Mouse (Mus musculus) left cerebral cortex, adult 2 months (tissue): ENCODE results near the gene Mef2d. TPM values are rescaled to one million over a fixed set of nuclear protein-coding genes. Genes with fewer than 3 reads are reported as not detected.

Source experiments
- DNase-seq, 2 experiments: peaks; one replicate each; pipeline ENCODE4 v3.0.0; 2021 to 2022; ENCODE audit warnings: low spot score in 2 of 2, mixed read lengths in 1 of 2; ENCODE audit errors: extremely low spot score in 1 of 2
- H3K27ac ChIP-seq: fragments of 200-600 bp; 2 replicates; pipeline ENCODE4 v1.8.1; 2022
- H3K4me3 ChIP-seq: fragments of 200-600 bp; 2 replicates; pipeline ENCODE4 v1.8.1; 2022
- CTCF ChIP-seq: fragments of 200-600 bp; IDR thresholded peaks from 2 replicates; pipeline ENCODE4 v1.8.1; 2022; ENCODE audit warnings: antibody characterized with exemption, mild to moderate bottlenecking, moderate library complexity
- intact Hi-C: fragments of 180-260 bp; cut with DNase I; formaldehyde crosslinking; loops from one replicate; pipeline ENCODE4 v1.15.1; 2025
- total RNA-seq, 2 experiments: library from RNA; stranded (reverse); gene quantifications; 2 replicates each; pipeline ENCODE4 v1.2.3; 2021

Gene Mef2d
- total RNA-seq, 2 experiments from 2014 or later: 223 to 225 TPM

DNA sequence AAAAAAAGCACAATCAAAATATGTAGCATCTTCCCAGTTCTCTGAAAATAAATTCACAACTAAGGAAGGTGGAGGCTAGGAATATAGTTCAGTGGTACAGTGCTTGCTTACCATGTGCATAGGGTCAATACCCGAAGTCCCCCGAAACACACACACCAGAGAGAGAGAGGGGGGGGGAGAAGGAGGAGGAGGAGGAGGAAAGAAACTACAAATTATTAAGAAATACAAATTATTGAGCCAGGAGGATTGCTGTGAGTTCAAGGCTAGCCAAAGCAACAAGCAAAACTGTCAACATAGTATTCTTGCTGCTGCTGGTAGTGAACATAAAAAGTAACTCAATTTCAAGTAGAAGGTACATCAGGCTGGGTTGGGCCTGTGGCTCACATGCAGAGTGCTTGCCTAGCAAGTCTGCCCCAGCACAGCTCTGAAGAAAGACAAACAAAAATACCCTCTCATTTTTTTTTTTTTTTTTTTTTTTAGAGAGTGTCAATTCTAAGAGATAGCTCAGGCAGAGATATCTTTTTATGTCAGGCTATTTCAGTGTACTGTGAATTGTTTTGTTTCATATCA, 57.5 kb downstream of the Mef2d start:
- DNase-seq: no peak
- intact Hi-C loops: loop anchor here (2.0 kb wide), 1 partner anchor 17 kb away; no protein-coding TSS in a partner anchor
- TF ChIP-seq CTCF: no peak
- Histone ChIP-seq H3K27ac (peak overlapping the region; percentile 93), H3K4me3 (no peak overlapping the region; the same call in 1 of the 2 replicates)

DNA sequence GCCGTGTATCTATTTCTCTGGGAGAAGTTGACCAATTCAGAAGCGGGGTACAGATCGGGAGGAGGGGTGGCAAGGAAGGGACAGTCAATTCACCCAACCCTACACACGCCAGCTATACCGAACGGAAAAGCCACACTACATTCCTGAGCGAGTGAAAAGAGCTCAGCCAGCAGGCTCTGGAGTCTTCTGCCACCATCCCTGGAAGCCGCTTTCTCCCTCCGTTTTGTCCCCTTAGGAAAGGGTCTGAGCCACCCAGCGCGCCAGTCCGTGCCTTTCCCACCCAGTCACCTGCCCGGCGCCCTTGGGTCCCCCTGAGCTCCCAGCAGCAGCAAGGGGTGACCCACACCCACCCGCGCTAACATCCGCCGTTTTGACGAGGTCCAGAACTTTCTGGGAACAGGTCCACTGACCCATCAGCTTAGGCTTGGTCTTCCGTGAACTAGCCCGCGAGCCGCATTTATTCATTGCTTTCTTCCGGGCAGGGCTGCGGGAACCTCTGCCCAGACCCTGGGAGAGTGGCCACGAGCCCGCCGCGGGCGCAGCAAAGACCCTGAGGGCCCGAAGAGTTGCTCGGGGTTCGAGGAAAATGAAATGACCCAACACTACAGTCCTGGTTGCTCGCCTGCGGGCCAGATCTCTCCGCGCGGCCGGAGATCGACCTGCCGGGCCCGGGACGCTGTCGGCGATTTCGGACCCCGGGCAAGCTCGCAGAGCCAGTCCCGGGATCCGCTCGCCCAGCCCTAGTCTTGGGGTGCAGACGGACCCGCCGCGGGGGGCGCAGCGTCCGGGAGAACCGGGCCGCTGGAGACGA, 58.2 kb downstream of the Mef2d start:
- Histone ChIP-seq H3K27ac (peak overlapping the region; percentile 93), H3K4me3 (peak overlapping the region; percentile 69)
- no peak; the same call in none of the 2 replicates for TF ChIP-seq CTCF
- intact Hi-C loops: loop anchor here (2.0 kb wide), 1 partner anchor 16 kb away; no protein-coding TSS in a partner anchor
- peak in 1 of 2 experiments; percentile 56 for DNase-seq

DNA sequence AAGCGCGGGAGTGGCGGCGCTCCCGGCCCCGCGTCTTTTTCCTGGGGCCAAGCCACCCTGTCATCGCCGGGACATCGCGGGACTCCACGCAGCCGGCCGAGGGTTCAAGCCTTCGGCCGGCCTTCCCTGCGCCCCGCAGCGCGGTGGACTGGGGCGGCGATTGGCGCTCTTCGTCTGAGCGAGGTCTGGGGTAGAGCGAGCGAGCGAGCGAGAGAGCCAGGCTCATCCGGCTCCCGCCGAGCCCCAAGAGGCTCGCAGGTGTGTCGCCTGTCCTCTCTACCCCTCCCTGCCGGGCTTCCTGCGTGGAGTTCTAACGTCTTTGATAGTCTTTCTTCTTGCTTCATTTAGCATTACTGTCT, 58.8 kb downstream of the Mef2d start:
- no peak for TF ChIP-seq CTCF
- peak overlapping the region; percentile 93 for H3K27ac ChIP-seq
- no peak for DNase-seq
- intact Hi-C loops: loop anchor here (2.0 kb wide), 1 partner anchor 16 kb away; no protein-coding TSS in a partner anchor
- H3K4me3 ChIP-seq: peak overlapping the region; percentile 69

DNA sequence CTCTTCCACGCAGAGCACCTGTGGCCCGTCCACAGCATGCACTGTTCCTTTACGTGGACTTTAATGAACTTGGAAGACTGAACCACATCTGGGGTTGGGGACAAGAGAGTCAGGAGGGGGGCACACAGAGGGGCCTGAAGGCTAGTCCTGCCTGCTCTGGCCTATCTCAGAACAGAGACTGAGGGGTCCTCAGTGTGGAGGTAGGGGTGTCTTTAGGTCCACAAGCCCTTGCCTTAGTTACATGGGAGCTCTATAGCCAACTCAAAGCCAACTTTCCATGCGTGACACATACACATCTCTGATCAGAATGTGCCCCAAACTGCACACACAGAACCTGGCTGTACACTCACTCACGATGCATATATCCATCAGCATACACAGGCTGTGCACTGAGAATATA, 59.5 kb downstream of the Mef2d start:
- Histone ChIP-seq H3K4me3 (peak overlapping the region; percentile 69), H3K27ac (peak overlapping the region; percentile 93)
- DNase-seq: no peak
- no peak for TF ChIP-seq CTCF
- intact Hi-C loops: loop anchor here (2.0 kb wide), 1 partner anchor 15 kb away; no protein-coding TSS in a partner anchor

DNA sequence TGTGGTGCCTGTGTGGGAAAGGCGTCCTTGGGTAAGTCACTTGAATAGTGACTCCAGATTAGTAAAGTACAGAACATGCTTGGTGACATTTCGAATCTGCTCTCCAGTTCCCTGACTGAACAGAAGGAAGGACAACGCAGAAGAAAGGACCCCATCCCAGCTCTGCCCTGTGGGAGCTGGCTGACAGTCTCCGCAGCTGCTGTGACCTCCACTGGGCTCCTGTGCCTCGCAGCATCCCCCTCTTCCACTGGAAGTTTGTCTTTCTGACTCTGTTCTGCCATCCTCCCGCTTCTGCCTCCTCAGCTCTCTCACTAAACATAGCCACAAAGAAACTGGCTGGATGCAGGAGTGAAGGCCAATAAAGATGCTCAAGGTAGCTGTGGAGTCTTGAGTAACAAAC, 60.8 kb downstream of the Mef2d start:
- H3K4me3 ChIP-seq: no peak overlapping the region
- no peak for DNase-seq

DNA sequence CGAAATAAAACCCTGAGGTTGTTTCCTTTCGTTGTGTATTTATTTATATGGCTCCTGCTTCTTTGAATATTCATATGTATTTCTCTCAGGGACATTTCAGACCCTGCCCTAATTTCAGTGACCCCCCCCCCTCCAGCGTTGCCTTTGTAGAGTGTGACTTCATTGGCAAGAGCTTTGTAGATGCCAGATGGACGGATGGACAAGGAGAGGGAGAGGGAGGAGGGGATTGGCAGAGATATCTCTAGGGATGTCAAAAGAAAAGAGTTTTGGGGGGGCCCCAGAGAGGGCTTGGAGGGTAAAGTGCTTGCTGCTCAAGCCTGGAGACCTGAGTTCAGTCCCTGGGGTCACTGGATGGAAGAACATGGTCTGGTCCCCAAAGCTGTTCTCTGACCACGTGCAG, 61.3 kb downstream of the Mef2d start:
- no peak for TF ChIP-seq CTCF
- Histone ChIP-seq H3K4me3 (no peak overlapping the region), H3K27ac (peak overlapping the region; percentile 93)
- no peak for DNase-seq
- intact Hi-C loops: no loop called here

More for the DNA sequence above, 60.8 kb downstream of the Mef2d start:
- no peak for TF ChIP-seq CTCF
- H3K27ac ChIP-seq: peak overlapping the region; percentile 93
- intact Hi-C loops: no loop called here

DNA sequence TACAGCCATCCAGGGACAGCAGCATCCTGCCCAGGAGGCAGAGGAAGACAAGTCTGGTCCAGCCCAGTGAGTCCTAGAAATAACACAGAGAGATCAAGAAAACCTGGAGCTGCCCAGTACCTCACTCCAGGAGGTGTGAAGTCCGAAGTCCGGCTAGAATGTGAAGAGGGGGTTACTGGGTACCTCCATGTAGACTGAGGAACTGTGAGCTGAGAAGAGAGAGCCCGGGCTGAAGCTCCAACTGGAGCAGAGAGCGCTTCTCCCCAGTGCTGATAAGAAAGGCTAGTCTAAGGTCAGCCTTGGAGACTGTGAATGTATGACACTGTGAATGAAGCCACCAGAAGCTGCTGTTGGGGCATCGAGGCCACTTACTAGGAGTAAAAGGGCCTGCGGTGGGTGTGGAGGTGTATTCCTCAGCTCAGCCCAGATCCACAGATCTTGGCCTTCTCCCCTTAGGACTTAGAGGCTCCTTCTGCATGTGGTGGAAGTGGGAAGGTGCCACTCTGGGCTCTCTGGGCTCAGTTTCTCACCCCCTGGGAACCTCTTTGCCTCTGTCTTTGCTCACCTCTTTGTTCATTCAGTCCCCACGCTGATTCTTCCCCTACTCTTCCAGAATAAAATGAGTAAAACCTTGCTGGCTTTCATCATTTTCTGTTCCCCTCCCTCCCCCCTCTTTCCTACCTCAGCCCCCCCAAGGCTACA, 62.0 kb downstream of the Mef2d start:
- H3K27ac ChIP-seq: peak overlapping the region; percentile 93
- DNase-seq: no peak
- H3K4me3 ChIP-seq: no peak overlapping the region
- intact Hi-C loops: no loop called here
- no peak for TF ChIP-seq CTCF

DNA sequence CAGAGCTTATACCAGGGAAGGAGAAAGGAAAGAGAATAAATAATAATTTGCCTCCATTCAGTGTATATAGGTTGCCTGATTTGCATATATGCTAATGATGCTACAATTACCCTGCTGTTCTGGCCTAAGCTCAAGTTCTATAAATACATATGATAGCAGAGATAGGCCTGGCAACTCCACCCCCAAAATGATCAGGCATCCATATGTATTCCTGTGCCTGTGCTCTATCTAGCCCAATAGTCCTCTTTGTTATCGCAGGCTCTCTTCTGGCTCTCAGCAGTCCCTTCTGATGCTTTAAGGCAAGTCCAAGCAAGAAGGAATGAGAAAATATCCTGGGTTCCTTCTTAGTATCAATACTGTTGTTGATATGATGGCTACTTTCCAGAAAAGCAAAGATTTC, 62.6 kb downstream of the Mef2d start:
- no peak for TF ChIP-seq CTCF
- peak overlapping the region; percentile 93 for H3K27ac ChIP-seq
- no peak for DNase-seq
- intact Hi-C loops: loop anchor here (1.0 kb wide), 2 partner anchors 18 to 28 kb away; no protein-coding TSS in a partner anchor
- H3K4me3 ChIP-seq: no peak overlapping the region

DNA sequence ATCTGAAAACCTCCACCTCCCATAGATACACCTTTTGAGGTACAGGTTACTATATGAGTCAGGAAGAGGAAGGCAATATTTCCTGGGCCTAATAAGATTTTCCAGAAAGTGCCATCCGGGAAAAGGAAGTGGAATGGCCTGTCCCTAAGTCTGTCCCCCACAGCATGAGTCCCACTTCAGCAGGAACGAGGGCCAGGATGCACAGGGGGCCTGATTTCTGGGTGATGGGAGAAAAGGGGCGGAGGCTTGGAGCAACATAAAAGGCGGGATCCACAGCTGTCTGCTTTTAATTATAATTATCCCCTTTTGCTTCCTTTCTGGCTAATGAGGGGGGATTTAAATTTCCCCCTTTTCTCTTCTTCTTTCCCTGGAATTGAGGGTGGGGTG, 63.0 kb downstream of the Mef2d start:
- intact Hi-C loops: loop anchor here (1.0 kb wide), 2 partner anchors 17 to 27 kb away; no protein-coding TSS in a partner anchor
- no peak overlapping the region for H3K4me3 ChIP-seq
- H3K27ac ChIP-seq: peak overlapping the region; percentile 93
- no peak for TF ChIP-seq CTCF
- DNase-seq: no peak

DNA sequence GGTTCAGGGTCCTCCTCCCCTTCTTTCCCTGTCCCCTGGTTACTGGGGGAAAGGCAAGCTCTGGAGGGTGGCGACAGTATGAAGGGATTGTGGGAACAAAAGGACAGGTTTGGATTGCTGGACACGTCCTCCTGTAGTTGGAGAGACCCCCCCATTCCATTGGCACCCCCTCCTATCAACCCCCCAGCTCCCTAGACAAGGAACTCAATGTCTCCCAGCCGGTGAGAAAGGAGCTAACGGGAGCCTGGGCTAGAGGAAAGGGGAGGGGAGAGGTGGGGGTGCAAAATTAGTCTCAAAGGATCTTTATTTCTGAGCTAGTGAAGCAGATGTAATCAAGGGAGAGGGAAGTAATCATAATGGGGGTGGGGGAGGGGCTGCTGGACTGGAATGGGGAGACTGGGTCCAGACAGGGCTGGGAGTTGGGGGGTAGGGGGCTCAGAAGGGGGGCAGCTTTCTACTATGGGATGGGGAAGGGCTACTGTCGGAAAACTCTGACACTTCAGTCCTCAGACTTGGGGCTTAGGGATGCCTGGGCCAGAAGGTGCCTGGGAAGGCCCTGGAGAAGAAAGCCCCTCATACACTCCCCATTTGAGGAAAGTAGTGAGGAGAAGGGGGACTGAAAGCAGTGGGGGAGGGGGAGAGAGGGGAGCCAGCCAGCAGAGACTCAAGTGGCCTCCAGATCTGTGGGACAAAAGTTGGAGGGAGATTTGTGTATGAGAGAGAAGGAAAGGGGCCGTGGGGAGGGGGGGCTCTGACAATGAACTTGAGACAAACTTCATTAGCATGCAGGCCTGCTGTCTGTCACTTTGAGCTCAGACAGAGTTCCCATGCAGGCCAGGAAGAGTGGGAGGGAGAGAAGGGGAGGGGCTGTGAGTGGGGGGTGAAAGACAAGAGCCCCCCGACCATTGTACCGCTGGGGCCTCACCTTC, 63.7 kb downstream of the Mef2d start:
- no peak for DNase-seq
- no peak for TF ChIP-seq CTCF
- intact Hi-C loops: loop anchor here (1.0 kb wide), 2 partner anchors 16 to 26 kb away; no protein-coding TSS in a partner anchor
- peak overlapping the region; percentile 71 for H3K4me3 ChIP-seq
- peak overlapping the region; percentile 93 for H3K27ac ChIP-seq

DNA sequence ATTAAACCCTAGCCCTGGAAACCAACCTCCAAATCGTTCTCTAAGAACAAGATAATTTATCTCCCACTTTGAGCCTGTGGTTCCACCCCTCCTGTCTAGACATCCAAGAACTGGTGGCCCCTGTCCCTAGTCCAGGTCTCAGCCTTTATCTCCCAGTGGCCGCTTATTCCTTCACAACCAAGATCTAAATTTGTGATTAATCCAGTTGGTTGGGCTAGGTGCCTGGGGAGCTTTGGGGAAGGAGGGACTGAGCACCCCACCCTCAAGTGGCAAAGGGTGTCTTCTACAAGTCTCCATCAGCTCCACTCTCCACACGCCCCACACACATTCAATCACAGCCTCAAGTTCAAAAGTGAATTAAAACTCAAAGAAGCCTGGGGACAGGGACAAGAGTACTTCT, 64.3 kb downstream of the Mef2d start:
- no peak for DNase-seq
- intact Hi-C loops: no loop called here
- Histone ChIP-seq H3K27ac (peak overlapping the region; percentile 93), H3K4me3 (peak overlapping the region; percentile 71)
- TF ChIP-seq CTCF: no peak
